Mouse (Mus musculus): ENCODE data around the gene Fbxo11. TPM values are rescaled to one million over a fixed set of nuclear protein-coding genes. Genes with fewer than 3 reads are reported as not detected.
A peak's percentile ranks its signal among the peaks of the same experiment; 100 is the strongest.

Gene Fbxo11
- total and polyA plus RNA-seq, 2 experiments, result 5.1 to 17.1 TPM

- H3K27me3 ChIP-seq (ENCODE audit: control insufficient read depth, insufficient read depth, low read length), result no peaks in the 10 kb centered on the region
- WGBS, result 79% methylated on average over 4 of the region's 4 CpGs
- H3K4me3 ChIP-seq (ENCODE audit: insufficient read depth, low read depth, low read length), result no peak overlapping the region
- H3K79me2 ChIP-seq (ENCODE audit: control insufficient read depth, insufficient read depth, low read length), result no peaks in the 10 kb centered on the region
- peak; percentile 30 for DNase-seq (ENCODE audit: extremely low read depth, low read depth, low spot score)
- no peaks in the 10 kb centered on the region for H3K4me1 ChIP-seq (ENCODE audit: control insufficient read depth, insufficient read depth, low read length)
- no peak overlapping the region for H3K9ac ChIP-seq (ENCODE audit: low read depth, low read length)
- TF ChIP-seq CTCF (IDR thresholded peaks at IDR 0.05; ENCODE audit: low read depth, low read length), result no peak
- TF ChIP-seq POLR2A (IDR thresholded peaks at IDR 0.05; ENCODE audit: extremely low read depth, insufficient read depth, low read length), result no peak
- H3K27ac ChIP-seq (replicated peaks; ENCODE audit: insufficient read depth, low read depth, low read length), result no peak overlapping the region
- no peaks in the 10 kb centered on the region for H3K36me3 ChIP-seq (ENCODE audit: control insufficient read depth, insufficient read depth, low read length)
Observed at GRCm38 (mm10) chr17:88107708-88108107, 42.6 kb upstream of the Fbxo11 start.

- no peak overlapping the region for H3K27ac ChIP-seq (replicated peaks; ENCODE audit: insufficient read depth, low read depth, low read length)
- H3K4me3 ChIP-seq (ENCODE audit: insufficient read depth, low read depth, low read length), result no peak overlapping the region
- H3K79me2 ChIP-seq (ENCODE audit: control insufficient read depth, insufficient read depth, low read length), result no peaks in the 10 kb centered on the region
- no peaks in the 10 kb centered on the region for H3K4me1 ChIP-seq (ENCODE audit: control insufficient read depth, insufficient read depth, low read length)
- H3K9ac ChIP-seq (ENCODE audit: low read depth, low read length), result no peak overlapping the region
- WGBS, result 94% methylated on average over 9 of the region's 9 CpGs
- H3K27me3 ChIP-seq (ENCODE audit: control insufficient read depth, insufficient read depth, low read length), result no peaks in the 10 kb centered on the region
- no peaks in the 10 kb centered on the region for H3K36me3 ChIP-seq (ENCODE audit: control insufficient read depth, insufficient read depth, low read length)
- no peak for DNase-seq (ENCODE audit: extremely low read depth, low read depth, low spot score)
- TF ChIP-seq POLR2A (IDR thresholded peaks at IDR 0.05; ENCODE audit: extremely low read depth, insufficient read depth, low read length), result no peak
- TF ChIP-seq CTCF (IDR thresholded peaks at IDR 0.05; ENCODE audit: low read depth, low read length), result no peak
Observed at GRCm38 (mm10) chr17:88106365-88106764, 41.3 kb upstream of the Fbxo11 start.

GRCm38 (mm10) chr17:88102597-88102996, 37.5 kb upstream of the Fbxo11 start:
- Histone ChIP-seq H3K27me3 (ENCODE audit: control insufficient read depth, insufficient read depth, low read length) (no peaks in the 10 kb centered on the region), H3K9ac (ENCODE audit: low read depth, low read length) (no peak overlapping the region), H3K4me1 (ENCODE audit: control insufficient read depth, insufficient read depth, low read length) (no peaks in the 10 kb centered on the region), H3K4me3 (ENCODE audit: insufficient read depth, low read depth, low read length) (no peak overlapping the region), H3K36me3 (ENCODE audit: control insufficient read depth, insufficient read depth, low read length) (no peaks in the 10 kb centered on the region), H3K27ac (replicated peaks; ENCODE audit: insufficient read depth, low read depth, low read length) (no peak overlapping the region), H3K79me2 (ENCODE audit: control insufficient read depth, insufficient read depth, low read length) (no peaks in the 10 kb centered on the region)
- no peak for DNase-seq (ENCODE audit: extremely low read depth, low read depth, low spot score)
- TF ChIP-seq CTCF (IDR thresholded peaks at IDR 0.05; ENCODE audit: low read depth, low read length) (no peak), POLR2A (IDR thresholded peaks at IDR 0.05; ENCODE audit: extremely low read depth, insufficient read depth, low read length) (no peak)
- WGBS, result 59% methylated on average over 7 of the region's 7 CpGs

GRCm38 (mm10) chr17:88098181-88098852, 33.2 kb upstream of the Fbxo11 start:
- H3K4me1 ChIP-seq (ENCODE audit: control insufficient read depth, insufficient read depth, low read length), result no peaks in the 10 kb centered on the region
- H3K36me3 ChIP-seq (ENCODE audit: control insufficient read depth, insufficient read depth, low read length), result no peaks in the 10 kb centered on the region
- no peak for TF ChIP-seq POLR2A (IDR thresholded peaks at IDR 0.05; ENCODE audit: extremely low read depth, insufficient read depth, low read length)
- TF ChIP-seq CTCF (IDR thresholded peaks at IDR 0.05; ENCODE audit: low read depth, low read length), result no peak
- H3K79me2 ChIP-seq (ENCODE audit: control insufficient read depth, insufficient read depth, low read length), result no peaks in the 10 kb centered on the region
- no peak for DNase-seq (ENCODE audit: extremely low read depth, low read depth, low spot score)
- H3K9ac ChIP-seq (ENCODE audit: low read depth, low read length), result no peak overlapping the region
- H3K27me3 ChIP-seq (ENCODE audit: control insufficient read depth, insufficient read depth, low read length), result no peaks in the 10 kb centered on the region
- WGBS, result 83% methylated on average over 9 of the region's 9 CpGs
- no peak overlapping the region for H3K27ac ChIP-seq (replicated peaks; ENCODE audit: insufficient read depth, low read depth, low read length)
- no peak overlapping the region for H3K4me3 ChIP-seq (ENCODE audit: insufficient read depth, low read depth, low read length)

- DNase-seq (ENCODE audit: extremely low read depth, low read depth, low spot score), result no peak
- Histone ChIP-seq H3K4me3 (ENCODE audit: insufficient read depth, low read depth, low read length) (no peak overlapping the region), H3K27me3 (ENCODE audit: control insufficient read depth, insufficient read depth, low read length) (no peaks in the 10 kb centered on the region), H3K4me1 (ENCODE audit: control insufficient read depth, insufficient read depth, low read length) (no peaks in the 10 kb centered on the region), H3K27ac (replicated peaks; ENCODE audit: insufficient read depth, low read depth, low read length) (no peak overlapping the region), H3K9ac (ENCODE audit: low read depth, low read length) (no peak overlapping the region), H3K36me3 (ENCODE audit: control insufficient read depth, insufficient read depth, low read length) (no peaks in the 10 kb centered on the region), H3K79me2 (ENCODE audit: control insufficient read depth, insufficient read depth, low read length) (no peaks in the 10 kb centered on the region)
- no peak for TF ChIP-seq CTCF (IDR thresholded peaks at IDR 0.05; ENCODE audit: low read depth, low read length)
- TF ChIP-seq POLR2A (IDR thresholded peaks at IDR 0.05; ENCODE audit: extremely low read depth, insufficient read depth, low read length), result no peak
- WGBS, result 91% methylated on average over 3 of the region's 3 CpGs
Observed at GRCm38 (mm10) chr17:88097543-88097942, 32.5 kb upstream of the Fbxo11 start.

GRCm38 (mm10) chr17:88096809-88097399, 31.8 kb upstream of the Fbxo11 start:
- Histone ChIP-seq H3K4me3 (ENCODE audit: insufficient read depth, low read depth, low read length) (no peak overlapping the region), H3K79me2 (ENCODE audit: control insufficient read depth, insufficient read depth, low read length) (no peaks in the 10 kb centered on the region), H3K4me1 (ENCODE audit: control insufficient read depth, insufficient read depth, low read length) (no peaks in the 10 kb centered on the region), H3K36me3 (ENCODE audit: control insufficient read depth, insufficient read depth, low read length) (no peaks in the 10 kb centered on the region), H3K27me3 (ENCODE audit: control insufficient read depth, insufficient read depth, low read length) (no peaks in the 10 kb centered on the region), H3K27ac (replicated peaks; ENCODE audit: insufficient read depth, low read depth, low read length) (no peak overlapping the region), H3K9ac (ENCODE audit: low read depth, low read length) (no peak overlapping the region)
- no peak for TF ChIP-seq POLR2A (IDR thresholded peaks at IDR 0.05; ENCODE audit: extremely low read depth, insufficient read depth, low read length)
- no peak for TF ChIP-seq CTCF (IDR thresholded peaks at IDR 0.05; ENCODE audit: low read depth, low read length)
- WGBS, result 73% methylated on average over 12 of the region's 12 CpGs
- no peak for DNase-seq (ENCODE audit: extremely low read depth, low read depth, low spot score)
